Mouse (Mus musculus) NIH3T3 (cell line): ENCODE data around the gene Btbd3.
"Not testable (repeated sequence)": the region's sequence is repeated elsewhere in the genome, so short reads cannot be mapped to it uniquely, and the experiment has no call there.

Experiments
- DNase-seq: peaks from one replicate; pipeline ENCODE4 v3.0.0-alpha.2; 2012; ENCODE audit warnings: low read depth

Btbd3 gene

DNA sequence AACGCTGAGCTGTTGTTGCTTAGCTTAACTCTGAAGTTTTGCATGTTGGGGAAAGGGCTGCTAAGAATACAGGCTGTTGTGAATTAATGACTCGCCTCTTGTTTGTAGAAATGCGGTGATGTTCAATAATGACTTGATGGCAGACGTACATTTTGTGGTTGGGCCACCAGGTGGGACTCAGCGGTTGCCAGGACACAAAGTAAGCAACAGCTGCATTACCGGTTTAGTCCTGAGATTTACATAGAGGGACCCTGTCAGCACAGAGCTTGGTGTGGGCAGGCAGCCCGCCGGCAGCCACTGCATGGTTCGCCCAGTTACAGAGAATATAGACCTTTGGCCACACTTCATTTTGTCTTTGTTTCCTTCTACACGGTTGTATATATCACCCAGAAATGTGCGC, 23.3 kb downstream of the Btbd3 start:
- DNase-seq = no peak

- no peak for DNase-seq
Observed at GRCm38 (mm10) chr2:138280225-138280711, 23.9 kb downstream of the Btbd3 start.

- no peak for DNase-seq
Observed at GRCm38 (mm10) chr2:138281550-138282201, 25.3 kb downstream of the Btbd3 start.

DNA sequence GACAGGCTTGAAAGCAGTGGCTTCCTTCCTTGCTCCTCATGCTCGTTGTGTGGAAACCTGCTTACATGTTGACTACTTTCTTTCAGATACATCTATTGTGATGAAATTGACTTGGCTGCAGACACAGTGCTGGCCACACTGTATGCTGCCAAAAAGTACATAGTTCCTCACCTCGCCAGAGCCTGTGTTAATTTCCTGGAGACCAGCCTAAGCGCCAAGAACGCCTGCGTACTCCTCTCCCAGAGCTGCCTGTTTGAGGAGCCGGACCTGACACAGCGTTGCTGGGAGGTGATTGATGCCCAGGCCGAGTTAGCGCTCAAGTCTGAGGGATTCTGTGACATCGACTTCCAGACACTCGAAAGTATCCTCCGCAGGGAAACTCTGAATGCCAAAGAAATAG, 27.0 kb downstream of the Btbd3 start:
- DNase-seq = no peak

DNA sequence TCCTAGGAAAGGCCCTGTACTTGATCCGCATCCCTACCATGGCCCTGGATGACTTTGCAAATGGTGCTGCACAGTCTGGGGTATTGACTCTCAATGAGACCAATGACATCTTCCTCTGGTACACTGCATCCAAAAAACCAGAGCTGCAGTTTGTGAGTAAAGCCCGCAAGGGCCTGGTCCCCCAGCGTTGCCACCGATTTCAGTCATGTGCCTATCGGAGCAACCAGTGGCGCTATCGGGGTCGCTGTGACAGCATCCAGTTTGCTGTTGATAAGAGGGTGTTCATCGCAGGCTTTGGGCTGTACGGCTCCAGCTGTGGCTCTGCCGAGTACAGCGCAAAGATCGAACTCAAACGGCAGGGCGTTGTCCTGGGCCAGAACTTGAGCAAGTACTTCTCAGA, 27.5 kb downstream of the Btbd3 start:
- DNase-seq = no peak

DNA sequence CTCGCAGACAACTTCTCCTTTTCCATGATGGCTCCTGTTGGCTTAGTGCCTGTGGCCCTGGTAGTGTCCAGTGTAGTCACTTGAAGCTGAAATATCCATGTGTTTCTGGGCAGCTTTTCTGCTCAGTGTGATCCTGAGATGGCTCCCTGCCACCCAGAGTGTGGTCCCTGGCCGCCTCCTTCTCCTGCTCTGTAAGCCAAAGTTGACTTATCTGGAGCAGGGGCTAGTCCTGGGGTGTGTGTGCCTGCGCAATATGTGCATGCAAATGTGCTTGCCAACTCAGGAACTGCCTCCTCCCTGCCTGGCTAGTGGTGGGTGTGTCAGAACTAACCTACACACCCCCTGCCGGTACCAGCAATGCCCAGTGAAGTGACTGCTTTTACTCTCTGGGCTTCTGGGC, 29.4 kb downstream of the Btbd3 start:
- no peak for DNase-seq

GRCm38 (mm10) chr2:138290154-138290553, 33.8 kb downstream of the Btbd3 start:
- no peak for DNase-seq

DNA sequence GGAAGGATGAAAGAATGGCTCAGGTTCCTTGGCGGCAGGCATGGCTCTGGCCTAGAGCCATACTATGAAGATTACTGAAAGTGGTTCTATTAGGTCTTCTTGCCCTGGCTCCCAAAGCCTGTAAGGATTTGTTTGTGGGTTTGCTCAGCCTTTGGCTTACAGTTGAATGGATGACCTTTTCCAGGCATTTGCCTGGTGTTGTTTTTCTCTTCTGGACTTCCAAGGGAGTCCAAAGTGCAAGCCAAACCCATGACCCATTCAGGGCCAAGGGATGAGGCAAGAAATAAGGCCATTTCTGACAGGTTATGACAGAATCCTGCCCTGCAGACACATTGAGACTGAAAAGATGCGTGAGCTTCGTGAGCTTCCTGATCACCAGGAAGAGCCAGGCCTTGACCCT, 37.9 kb downstream of the Btbd3 start:
- DNase-seq = no peak

DNA sequence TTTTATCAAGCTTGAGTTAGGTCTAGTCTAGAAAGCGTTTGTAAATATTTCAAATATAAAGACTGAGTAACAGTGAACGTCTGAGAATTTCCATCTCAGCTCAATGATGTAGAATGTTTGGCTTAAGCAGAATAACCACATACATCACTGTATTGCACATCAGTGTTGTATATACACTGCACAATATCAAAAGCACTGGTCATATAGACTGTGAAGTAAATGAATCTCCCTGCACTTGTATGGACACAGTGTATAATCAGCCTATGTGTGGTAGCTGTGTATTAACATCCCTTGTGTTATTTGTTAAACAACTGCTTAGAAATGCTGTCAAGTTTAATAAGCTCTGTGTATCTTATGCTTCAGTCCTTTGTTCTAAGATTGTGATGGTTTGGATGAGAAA, 49.9 kb downstream of the Btbd3 start:
- DNase-seq = no peak

DNA sequence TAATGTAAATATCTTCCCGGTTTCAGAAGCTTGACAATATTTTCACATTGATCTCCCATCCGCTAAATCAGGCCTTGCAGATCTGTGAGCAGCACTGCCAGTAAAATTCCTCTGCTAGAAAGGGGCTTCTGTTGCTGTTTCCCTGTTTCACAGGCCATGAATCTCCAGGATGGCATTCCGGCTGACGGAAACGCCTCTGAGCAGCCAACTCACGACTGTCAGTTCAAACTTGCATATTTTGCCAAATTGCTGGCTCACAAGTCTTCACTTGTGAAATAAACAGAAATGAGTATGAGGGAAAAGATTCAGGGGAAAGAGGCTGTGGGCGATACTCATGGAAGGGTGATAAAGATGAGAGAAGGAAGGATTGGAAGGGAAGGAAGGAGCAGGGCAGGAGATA, 59.3 kb downstream of the Btbd3 start:
- DNase-seq = peak; percentile 6

GRCm38 (mm10) chr2:138320408-138320807, 64.0 kb downstream of the Btbd3 start:
- DNase-seq = no peak

GRCm38 (mm10) chr2:138321041-138321481, 64.7 kb downstream of the Btbd3 start:
- DNase-seq = no peak

GRCm38 (mm10) chr2:138322270-138323114, 66.1 kb downstream of the Btbd3 start:
- no peak for DNase-seq

GRCm38 (mm10) chr2:138326367-138326766, 70.0 kb downstream of the Btbd3 start:
- no peak for DNase-seq

DNA sequence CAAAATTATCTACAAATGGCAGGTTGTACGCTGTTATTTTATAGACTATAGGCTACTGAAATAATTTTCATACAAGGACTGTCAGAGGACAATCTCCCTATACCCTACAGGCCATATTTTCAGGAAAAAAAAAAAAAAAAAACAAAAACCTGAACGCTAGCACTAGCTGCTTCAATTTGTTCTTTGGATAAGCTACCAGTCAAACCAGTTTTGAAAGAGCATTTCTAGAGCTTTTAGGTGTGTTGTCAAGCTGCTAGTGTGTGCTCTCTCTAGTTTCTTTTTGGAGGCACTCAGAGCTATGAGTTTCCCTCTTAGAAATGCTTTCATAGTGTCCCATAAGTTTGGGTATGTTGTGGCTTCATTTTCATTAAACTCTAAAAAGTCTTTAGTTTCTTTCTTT, 77.8 kb downstream of the Btbd3 start:
- not testable (repeated sequence) for DNase-seq

DNA sequence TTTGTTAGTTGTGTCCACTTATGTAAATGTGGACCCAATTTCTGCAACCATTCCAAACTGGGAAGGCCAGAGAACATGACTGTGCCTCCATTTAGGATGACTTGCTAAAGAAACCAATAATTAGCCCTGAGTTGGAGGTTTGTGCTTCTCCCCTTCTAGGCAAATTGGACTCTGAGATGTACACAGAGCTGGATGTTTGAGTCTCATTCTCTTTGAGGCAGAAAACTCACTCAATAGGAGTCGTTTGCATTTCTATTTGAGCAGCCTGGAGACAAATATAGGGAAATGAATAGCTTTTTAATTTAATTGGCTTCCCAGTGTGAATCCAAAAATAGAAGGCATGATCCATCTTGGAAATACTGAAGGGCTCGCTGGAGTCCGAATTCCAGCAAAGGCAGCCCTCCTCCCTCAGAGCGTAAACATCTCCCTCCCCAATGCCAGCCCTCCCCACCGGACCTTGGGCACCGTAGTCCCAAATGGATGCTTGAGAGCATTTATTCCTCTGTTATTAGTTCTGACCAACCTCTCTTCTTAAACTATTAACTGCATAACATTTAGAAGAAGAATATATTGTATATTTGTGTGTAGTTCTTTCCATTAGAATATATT, 81.6 kb downstream of the Btbd3 start:
- no peak for DNase-seq

DNA sequence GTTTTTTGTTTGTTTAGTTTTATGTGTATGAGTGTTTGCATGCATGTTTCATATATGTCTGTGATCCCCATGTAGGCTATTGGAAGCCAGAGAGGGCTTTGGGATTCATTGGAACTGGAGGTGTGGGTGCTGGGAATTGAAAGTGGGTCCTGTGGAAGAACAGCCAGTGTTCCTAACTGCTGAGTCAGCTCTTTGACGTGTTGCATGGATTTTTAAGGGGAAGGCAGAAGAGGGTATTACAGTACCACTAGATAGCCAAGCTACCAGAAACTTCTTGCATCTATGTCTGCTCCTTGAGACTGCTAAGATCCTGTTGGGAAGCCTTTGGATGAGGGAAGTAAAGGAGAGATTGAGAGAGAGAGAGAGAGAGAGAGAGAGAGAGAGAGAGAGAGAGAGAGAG, 82.2 kb downstream of the Btbd3 start:
- DNase-seq = no peak

- DNase-seq = no peak
Observed at GRCm38 (mm10) chr2:138355366-138355765, 99.0 kb downstream of the Btbd3 start.

DNA sequence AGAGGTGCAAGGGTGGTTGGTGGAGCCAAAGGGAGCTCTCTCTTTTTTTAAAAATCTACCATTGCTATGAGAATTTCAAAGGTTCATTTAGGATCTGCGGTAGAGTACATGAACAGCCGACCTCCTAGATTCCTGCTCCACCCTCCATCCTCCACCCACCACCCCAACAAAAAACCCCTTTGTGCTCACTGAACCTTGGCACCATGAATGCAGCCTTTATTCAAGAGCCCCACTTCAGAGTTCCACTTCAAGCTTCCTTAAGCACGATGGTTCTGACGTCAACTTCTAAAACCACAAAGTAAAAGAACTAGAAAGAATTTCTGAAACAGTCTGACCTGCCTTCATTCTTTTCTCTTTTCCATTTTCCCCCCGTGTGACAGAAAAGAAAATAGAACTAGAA, 106.1 kb downstream of the Btbd3 start:
- no peak for DNase-seq

DNA sequence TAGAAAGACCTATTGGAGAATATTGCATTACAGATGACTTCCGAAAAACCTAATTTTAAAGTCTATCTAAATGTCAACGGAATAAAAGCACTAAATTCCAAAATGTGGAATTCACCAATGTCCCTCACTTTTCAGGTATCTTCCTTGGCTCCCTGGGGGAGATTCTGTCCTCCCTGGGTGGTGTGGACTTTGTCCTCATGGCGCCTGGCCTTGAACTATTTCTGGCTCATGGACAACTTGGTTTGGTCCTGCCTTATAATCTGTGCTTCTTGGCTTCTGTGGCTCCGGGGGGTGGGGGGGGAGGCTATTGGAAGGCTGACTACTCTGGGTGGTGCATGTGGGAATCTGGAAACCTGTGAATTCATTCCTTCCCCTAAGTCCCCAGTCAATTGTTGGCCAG, 109.0 kb downstream of the Btbd3 start:
- DNase-seq = no peak

- no peak for DNase-seq
Observed at GRCm38 (mm10) chr2:138374556-138374955, 118.2 kb downstream of the Btbd3 start.

- no peak for DNase-seq
Observed at GRCm38 (mm10) chr2:138378855-138379254, 122.5 kb downstream of the Btbd3 start.

DNA sequence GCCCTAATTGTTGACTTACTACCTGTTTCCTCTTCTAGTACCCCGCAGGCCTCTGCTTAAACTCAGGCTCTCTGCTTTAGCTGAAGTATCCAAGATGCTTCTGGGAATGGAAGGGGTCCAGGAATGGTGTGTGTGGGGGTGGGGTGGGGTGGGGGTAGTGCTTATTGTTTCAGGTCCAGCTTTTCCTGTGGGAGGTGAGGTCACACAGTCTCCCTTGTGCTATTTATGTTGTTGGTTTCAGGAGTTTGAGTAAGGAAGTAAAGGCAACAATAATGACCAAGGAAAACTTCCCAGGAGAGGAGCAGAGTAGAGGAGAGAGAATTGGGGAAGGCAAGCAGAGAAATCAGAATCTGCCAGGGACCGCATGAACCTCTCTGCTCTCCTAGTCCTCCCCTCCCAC, 128.4 kb downstream of the Btbd3 start:
- DNase-seq = no peak
